Mouse (Mus musculus) bone marrow, adult 2 months (tissue): ENCODE measurements at regions not wholly inside any gene's neighbourhood (a gene's known extent, or its start where the extent isn't known, plus 50 kb on each side); places are given as distances from the start of the nearest gene placed in this dataset.

Experiments used
- CTCF ChIP-seq: fragments of 200-500 bp; IDR thresholded peaks from 2 replicates; pipeline ENCODE4 v1.5.1; 2011; ENCODE audit warnings: low read length, control low read depth; ENCODE audit not compliant: control insufficient read depth, insufficient read depth
- POLR2A ChIP-seq: fragments of 200-500 bp; IDR thresholded peaks from 2 replicates; pipeline ENCODE4 v1.6.1; 2011; ENCODE audit warnings: low read depth, mild to moderate bottlenecking, control low read depth, low read length, borderline replicate concordance; ENCODE audit not compliant: control insufficient read depth

GRCm38 (mm10) chr1:35957425-35958372 is 110.5 kb upstream of the Hs6st1 start:
- TF ChIP-seq CTCF (no peak), POLR2A (no peak)
